ENCODE assay signal across 9 mouse cellular contexts in the genomic region with DNA sequence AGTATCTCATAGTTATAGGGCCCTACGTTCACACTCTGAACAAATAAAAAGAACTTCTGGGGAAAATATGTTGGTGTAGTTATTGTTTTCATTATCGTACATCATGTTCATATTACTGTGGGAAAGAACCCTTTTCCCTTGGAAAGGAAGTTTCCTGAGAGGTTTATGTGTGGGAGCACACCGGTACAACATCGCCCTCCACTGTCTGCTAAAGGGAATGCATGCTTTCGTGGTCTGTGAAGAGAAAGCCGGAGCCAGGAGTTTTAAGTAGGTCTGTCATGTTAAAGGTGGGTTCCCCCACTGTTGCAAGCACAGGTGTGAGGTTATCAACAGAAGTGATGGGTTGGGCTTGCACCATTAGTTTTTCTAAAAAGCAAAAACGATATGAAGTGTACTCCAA.
A peak's percentile ranks its signal among the peaks of the same experiment; 100 is the strongest.
DNase-seq lines count a peak whose midpoint lies in the region; ATAC-seq and TF ChIP-seq lines count a peak whose summit lies in the region.
"Had no signal": no experiment of that assay in that cellular context is flagged by ENCODE, and none has a peak within 500 bp of the region (broad histone marks: within the 10 kb centered on the region; RNA-seq: fewer than 3 reads in every experiment).

No protein-coding gene starts in this region.

- H3K9ac ChIP-seq in midbrain, embryonic 11.5 days (ENCODE audit: low read length) = no peak overlapping the region
- no peak overlapping the region for H3K9ac ChIP-seq in midbrain, embryonic 16.5 days (ENCODE audit: low read depth, low read length)
- H3K9ac ChIP-seq in embryonic facial prominence, embryonic 14.5 days (ENCODE audit: low read depth, low read length) = no peak overlapping the region
- H3K9ac ChIP-seq in intestine, postnatal 0 days (ENCODE audit: low read depth, low read length) = no peak overlapping the region
- no peak overlapping the region for H3K9ac ChIP-seq in neural tube, embryonic 14.5 days (replicated peaks; ENCODE audit: low read depth, low read length)
- H3K9ac ChIP-seq: embryonic facial prominence, embryonic 12.5 days had no signal

- H3K36me3 ChIP-seq in midbrain, embryonic 11.5 days (ENCODE audit: control insufficient read depth, insufficient read depth, low read length) = no peaks in the 10 kb centered on the region
- H3K36me3 ChIP-seq in midbrain, embryonic 16.5 days (ENCODE audit: control insufficient read depth, insufficient read depth, low read length) = no peaks in the 10 kb centered on the region
- H3K36me3 ChIP-seq in embryonic facial prominence, embryonic 14.5 days (ENCODE audit: control insufficient read depth, insufficient read depth, low read length) = no peaks in the 10 kb centered on the region
- H3K36me3 ChIP-seq in intestine, postnatal 0 days (ENCODE audit: control insufficient read depth, insufficient read depth) = no peaks in the 10 kb centered on the region
- H3K36me3 ChIP-seq in neural tube, embryonic 14.5 days (ENCODE audit: control insufficient read depth, insufficient read depth, low read length) = no peaks in the 10 kb centered on the region
- H3K36me3 ChIP-seq: embryonic facial prominence, embryonic 12.5 days had no signal

- DNase-seq in midbrain, embryonic 11.5 days (ENCODE audit: low spot score, missing footprints) = peak; percentile 93
- DNase-seq in adrenal gland, postnatal 25 days = peak; percentile 59
- DNase-seq in embryonic facial prominence, embryonic 14.5 days (ENCODE audit: low spot score) = peak; percentile 79
- DNase-seq in left cerebral cortex, adult 8-10 months (ENCODE audit: low spot score in 2 of 2) = peak; percentile 13 to 59

- no peaks in the 10 kb centered on the region for H3K27me3 ChIP-seq in midbrain, embryonic 11.5 days (ENCODE audit: control insufficient read depth, insufficient read depth, low read length)
- no peaks in the 10 kb centered on the region for H3K27me3 ChIP-seq in midbrain, embryonic 16.5 days (ENCODE audit: control insufficient read depth, insufficient read depth, low read depth, low read length)
- H3K27me3 ChIP-seq in embryonic facial prominence, embryonic 14.5 days (replicated peaks; ENCODE audit: control insufficient read depth, insufficient read depth, low read length) = no peaks in the 10 kb centered on the region; the same call in 1 of the 2 replicates
- H3K27me3 ChIP-seq in intestine, postnatal 0 days (replicated peaks; ENCODE audit: control insufficient read depth, insufficient read depth, low read length) = no peaks in the 10 kb centered on the region
- H3K27me3 ChIP-seq in neural tube, embryonic 14.5 days (ENCODE audit: control insufficient read depth, insufficient read depth, low read length) = no peaks in the 10 kb centered on the region
- H3K27me3 ChIP-seq: embryonic facial prominence, embryonic 12.5 days had no signal

- no peak overlapping the region for H3K4me2 ChIP-seq in midbrain, embryonic 11.5 days
- no peak overlapping the region for H3K4me2 ChIP-seq in midbrain, embryonic 16.5 days (ENCODE audit: low read length)
- H3K4me2 ChIP-seq in embryonic facial prominence, embryonic 14.5 days (ENCODE audit: low read depth, low read length) = peak overlapping the region; percentile 43
- H3K4me2 ChIP-seq in intestine, postnatal 0 days (replicated peaks; ENCODE audit: low read depth) = no peak overlapping the region
- no peak overlapping the region for H3K4me2 ChIP-seq in neural tube, embryonic 14.5 days (ENCODE audit: low read depth, low read length)

- H3K4me1 ChIP-seq in midbrain, embryonic 11.5 days (ENCODE audit: control insufficient read depth, insufficient read depth, low read length) = no peaks in the 10 kb centered on the region
- H3K4me1 ChIP-seq in midbrain, embryonic 16.5 days (ENCODE audit: control insufficient read depth, insufficient read depth, low read length) = no peaks in the 10 kb centered on the region
- peaks cover 47% of the 10 kb centered on the region for H3K4me1 ChIP-seq in embryonic facial prominence, embryonic 14.5 days (ENCODE audit: control insufficient read depth, insufficient read depth, low read length)
- no peaks in the 10 kb centered on the region for H3K4me1 ChIP-seq in intestine, postnatal 0 days (replicated peaks; ENCODE audit: control insufficient read depth, insufficient read depth, low read length)
- no peaks in the 10 kb centered on the region for H3K4me1 ChIP-seq in neural tube, embryonic 14.5 days (ENCODE audit: control insufficient read depth, insufficient read depth, low read length)

- no peak overlapping the region for H3K27ac ChIP-seq in midbrain, embryonic 11.5 days (ENCODE audit: low read depth, low read length)
- H3K27ac ChIP-seq in midbrain, embryonic 16.5 days (ENCODE audit: low read length) = no peak overlapping the region
- H3K27ac ChIP-seq in embryonic facial prominence, embryonic 14.5 days (replicated peaks; ENCODE audit: low read depth, low read length) = peak overlapping the region; percentile 49; the same call in 1 of the 2 replicates
- H3K27ac ChIP-seq in intestine, postnatal 0 days (ENCODE audit: low read depth, low read length) = no peak overlapping the region
- no peak overlapping the region for H3K27ac ChIP-seq in neural tube, embryonic 14.5 days (ENCODE audit: low read depth, low read length)

- peak; percentile 44; the same call in 1 of the 2 replicates for ATAC-seq in midbrain, embryonic 11.5 days (ENCODE audit: low FRiP score)
- no peak for ATAC-seq in midbrain, embryonic 16.5 days
- no peak for ATAC-seq in embryonic facial prominence, embryonic 14.5 days (ENCODE audit: low read depth)
- no peak for ATAC-seq in intestine, postnatal 0 days
- peak; percentile 34; the same call in 1 of the 2 replicates for ATAC-seq in neural tube, embryonic 14.5 days (ENCODE audit: low read depth)
- ATAC-seq in activated CD4-positive, CD25-positive, alpha-beta regulatory T cell, adult 4 months = no peak

- 32% methylated on average over 7 of the region's 7 CpGs for WGBS in midbrain, embryonic 11.5 days
- 33% methylated on average over 7 of the region's 7 CpGs for WGBS in midbrain, embryonic 16.5 days
- 13% methylated on average over 7 of the region's 7 CpGs for WGBS in embryonic facial prominence, embryonic 14.5 days
- 20% methylated on average over 7 of the region's 7 CpGs for WGBS in intestine, postnatal 0 days
- WGBS in neural tube, embryonic 14.5 days = 38% methylated on average over 7 of the region's 7 CpGs

- H3K4me3 ChIP-seq in midbrain, embryonic 11.5 days (ENCODE audit: low read depth, low read length) = no peak overlapping the region
- no peak overlapping the region for H3K4me3 ChIP-seq in midbrain, embryonic 16.5 days (ENCODE audit: low read depth, low read length)
- H3K4me3 ChIP-seq in embryonic facial prominence, embryonic 14.5 days (ENCODE audit: low read depth, low read length) = no peak overlapping the region
- no peak overlapping the region for H3K4me3 ChIP-seq in intestine, postnatal 0 days (ENCODE audit: low read depth, low read length)
- H3K4me3 ChIP-seq in neural tube, embryonic 14.5 days (ENCODE audit: low read depth, low read length) = no peak overlapping the region
- H3K4me3 ChIP-seq: embryonic facial prominence, embryonic 12.5 days had no signal

- peak; percentile 89 for TF ChIP-seq CTCF in intestine, postnatal 0 days (IDR thresholded peaks at IDR 0.05; ENCODE audit: low read depth)

- no peaks in the 10 kb centered on the region for H3K9me3 ChIP-seq in midbrain, embryonic 11.5 days (ENCODE audit: control insufficient read depth, low read length)
- H3K9me3 ChIP-seq in midbrain, embryonic 16.5 days (replicated peaks; ENCODE audit: control insufficient read depth, low read length, poor library complexity, severe bottlenecking) = no peaks in the 10 kb centered on the region
- H3K9me3 ChIP-seq in embryonic facial prominence, embryonic 14.5 days (ENCODE audit: control insufficient read depth, low read length) = no peaks in the 10 kb centered on the region
- H3K9me3 ChIP-seq in intestine, postnatal 0 days (ENCODE audit: control insufficient read depth) = no peaks in the 10 kb centered on the region
- H3K9me3 ChIP-seq in neural tube, embryonic 14.5 days (ENCODE audit: control insufficient read depth, low read length) = no peaks in the 10 kb centered on the region
- H3K9me3 ChIP-seq: embryonic facial prominence, embryonic 12.5 days had no signal

Comparison
In these comparisons a context has a peak if more than half of its experiments do, and no peak if none do; other contexts are left out.
1. ATAC-seq: peak in midbrain, embryonic 11.5 days (single experiment) and neural tube, embryonic 14.5 days (single experiment); none in midbrain, embryonic 16.5 days (single experiment), embryonic facial prominence, embryonic 14.5 days (single experiment), intestine, postnatal 0 days (single experiment) and activated CD4-positive, CD25-positive, alpha-beta regulatory T cell, adult 4 months (single experiment).
2. DNase-seq: peak in every context shown above with its lines; median percentile 93 in midbrain, embryonic 11.5 days; 79 in embryonic facial prominence, embryonic 14.5 days; 59 in adrenal gland, postnatal 25 days; 36 in left cerebral cortex, adult 8-10 months.